Mouse (Mus musculus) liver, embryonic 15.5 days (tissue): Measurements from ENCODE around the gene Wdr86. TPM values are rescaled to one million over a fixed set of nuclear protein-coding genes. Genes with fewer than 3 reads are reported as not detected.

Source experiments
- ATAC-seq: fragments of 200-750 bp; cut with Nextera tagmentation; 2 replicates; pipeline ENCODE4 v1.8.0; 2017; ENCODE audit warnings: moderate number of reproducible peaks, mild to moderate bottlenecking, moderate library complexity; ENCODE audit not compliant: insufficient read depth
- H3K27ac ChIP-seq: fragments of 300-500 bp; sonication (generic); replicated peaks from 2 replicates; pipeline ENCODE4 v1.5.1; 2015; ENCODE audit warnings: mild to moderate bottlenecking, inconsistent platforms
- H3K27me3 ChIP-seq: fragments of 300-500 bp; sonication (generic); 2 replicates; pipeline ENCODE4 v1.6.1; 2015; ENCODE audit warnings: mild to moderate bottlenecking, inconsistent platforms
- H3K36me3 ChIP-seq: fragments of 300-500 bp; sonication (generic); replicated peaks from 2 replicates; pipeline ENCODE4 v1.6.1; 2015; ENCODE audit warnings: moderate library complexity, mild to moderate bottlenecking, inconsistent platforms
- H3K4me1 ChIP-seq: fragments of 300-500 bp; sonication (generic); replicated peaks from 2 replicates; pipeline ENCODE4 v1.6.1; 2015; ENCODE audit warnings: inconsistent platforms
- H3K4me2 ChIP-seq: fragments of 300-500 bp; sonication (generic); 2 replicates; pipeline ENCODE4 v1.6.1; 2015; ENCODE audit warnings: moderate library complexity, mild to moderate bottlenecking, inconsistent platforms
- H3K4me3 ChIP-seq: fragments of 300-500 bp; sonication (generic); replicated peaks from 2 replicates; pipeline ENCODE4 v1.5.1; 2015; ENCODE audit warnings: mild to moderate bottlenecking, inconsistent platforms
- H3K9ac ChIP-seq: fragments of 300-500 bp; sonication (generic); 2 replicates; pipeline ENCODE4 v1.6.1; 2015; ENCODE audit warnings: moderate library complexity, mild to moderate bottlenecking, inconsistent platforms
- H3K9me3 ChIP-seq: fragments of 300-500 bp; sonication (generic); replicated peaks from 2 replicates; pipeline ENCODE4 v1.6.1; 2016; ENCODE audit warnings: inconsistent platforms
- WGBS: fragments of 180-500 bp; shearing (Covaris S2); methylation state at CpG from one replicate; pipeline ENCODE4 v1.1.7; 2015; ENCODE audit warnings: mixed read lengths; ENCODE audit not compliant: insufficient replicate concordance; 5-methylcytosine and 5-hydroxymethylcytosine counted together
- polyA plus RNA-seq: library from polyadenylated mRNA; unstranded; fragments of >200 nt; fragmentation: Nextera tagmentation; extraction: Ambion mirVana; gene quantifications from 2 replicates; pipeline ENCODE4 v1.2.1, GENCODE M21; 2015

The Wdr86 gene
- polyA plus RNA-seq, 1 experiment from 2014 or later: 1.1 TPM

DNA sequence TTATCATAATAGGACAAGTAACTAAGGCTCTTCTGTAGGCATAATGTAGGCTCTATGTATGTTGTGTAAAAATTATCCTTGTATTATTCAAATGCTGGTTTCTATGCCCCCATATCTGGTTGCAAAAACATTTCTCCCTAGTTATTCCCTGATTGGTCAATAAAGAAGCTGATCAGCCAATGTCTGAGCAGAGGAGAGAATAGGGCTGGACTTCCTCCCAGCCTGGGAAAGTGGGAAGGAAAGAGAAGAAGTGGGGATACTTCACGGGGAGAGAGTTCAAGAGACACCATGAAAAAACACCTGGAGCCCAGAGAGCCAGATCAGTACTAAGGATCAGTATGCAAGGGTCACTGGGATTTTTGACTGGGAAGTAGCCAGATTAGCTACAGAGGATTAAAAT is 49.1 kb downstream of the Wdr86 start:
- 0 out of 2 replicates have a peak, but pooled peaks cover 3% of the 10 kb centered on the region for H3K27me3 ChIP-seq
- no peaks in the 10 kb centered on the region for H3K36me3 ChIP-seq
- no peak overlapping the region for H3K9ac ChIP-seq
- H3K4me3 ChIP-seq: no peak overlapping the region
- peaks cover 12% of the 10 kb centered on the region for H3K4me1 ChIP-seq
- WGBS: 41% methylated on average over 1 of the region's 1 CpGs
- H3K27ac ChIP-seq: no peak overlapping the region
- ATAC-seq: no peak
- H3K4me2 ChIP-seq: no peak overlapping the region
- H3K9me3 ChIP-seq: no peaks in the 10 kb centered on the region

DNA sequence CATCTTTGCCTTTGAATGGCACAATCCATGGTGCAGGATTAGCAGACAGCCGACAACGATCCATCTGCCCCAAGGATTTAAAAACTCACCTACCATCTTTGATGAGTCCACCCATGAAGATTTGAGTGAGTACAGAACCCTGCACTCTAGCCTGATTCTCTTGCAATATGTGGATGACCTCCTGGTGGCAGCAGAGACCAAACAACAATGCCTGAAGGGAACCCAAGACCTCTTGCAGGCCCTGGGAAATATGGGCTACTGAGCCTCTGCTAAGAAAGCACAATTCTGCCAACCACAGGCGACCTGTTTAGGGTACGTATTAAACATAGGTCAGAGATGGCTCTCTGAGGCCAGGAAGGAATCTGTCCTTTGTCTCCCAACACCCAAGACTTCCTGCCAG is 56.3 kb downstream of the Wdr86 start:
- H3K27ac ChIP-seq: no peak overlapping the region
- 17% methylated on average over 4 of the region's 4 CpGs for WGBS
- H3K4me1 ChIP-seq: no peaks in the 10 kb centered on the region
- no peaks in the 10 kb centered on the region; the same call in 1 of the 2 replicates for H3K27me3 ChIP-seq
- no peaks in the 10 kb centered on the region for H3K9me3 ChIP-seq
- no peak overlapping the region for H3K4me3 ChIP-seq
- H3K4me2 ChIP-seq: no peak overlapping the region
- H3K36me3 ChIP-seq: no peaks in the 10 kb centered on the region
- no peak overlapping the region for H3K9ac ChIP-seq
- ATAC-seq: no peak

Other genes with a start within 250 kb of the Wdr86 start
- gene Gbx1, start 203.5 kb downstream of the Wdr86 start, polyA plus RNA-seq: not detected in 2 replicates
- gene Asb10, start 189.7 kb downstream of the Wdr86 start, polyA plus RNA-seq: 0.07 and 0.12 TPM in 2 replicates
- gene 4931409K22Rik, start 173.9 kb downstream of the Wdr86 start, polyA plus RNA-seq: not detected in 2 replicates
- 43.2 and 44.4 TPM in 2 replicates for gene Abcf2, start 153.3 kb downstream of the Wdr86 start, polyA plus RNA-seq
- 10.5 and 13.4 TPM in 2 replicates for gene Chpf2, start 144.0 kb downstream of the Wdr86 start, polyA plus RNA-seq
- gene Smarcd3, start 106.3 kb downstream of the Wdr86 start, polyA plus RNA-seq: 1.3 and 1.5 TPM in 2 replicates
- 12.4 and 12.5 TPM in 2 replicates for gene Nub1, start 45.2 kb downstream of the Wdr86 start, polyA plus RNA-seq
- gene Crygn, start 27.3 kb upstream of the Wdr86 start, polyA plus RNA-seq: not detected in 2 replicates
- 68.4 and 72.0 TPM in 2 replicates for gene Rheb, start 111.9 kb upstream of the Wdr86 start, polyA plus RNA-seq